Mouse (Mus musculus) urinary bladder, postnatal 36 days (tissue): ENCODE measurements at regions not wholly inside any gene's neighbourhood (a gene's known extent, or its start where the extent isn't known, plus 50 kb on each side); places are given as distances from the start of the nearest gene placed in this dataset.

Experiments used
- DNase-seq, 2 experiments: peaks; one replicate each; pipeline ENCODE4 v3.0.0; 2022; ENCODE audit warnings: low spot score in 2 of 2, mixed read lengths in 1 of 2

DNA sequence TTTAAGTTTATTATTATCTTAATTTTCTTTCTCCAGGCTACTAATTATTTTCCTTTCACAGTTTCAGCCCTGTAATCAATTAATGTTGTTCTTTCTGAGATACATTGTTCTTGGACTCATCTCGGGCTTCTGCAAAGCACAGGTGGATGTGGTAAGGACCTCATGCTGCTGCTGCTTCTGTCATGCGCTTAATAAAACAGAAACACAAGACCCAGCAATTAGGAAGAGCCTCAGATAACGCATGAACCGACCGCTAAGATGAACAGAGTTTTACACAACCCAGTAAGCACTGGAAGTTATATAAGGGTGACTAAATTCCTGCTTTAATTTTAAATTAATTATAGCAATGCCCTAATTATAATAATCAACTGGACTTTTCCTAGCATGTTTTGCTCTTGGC lies 70.7 kb upstream of the Gk2 start:
- DNase-seq: no peak
